Mouse (Mus musculus) MEL (cell line): ENCODE measurements around the gene Bco1. TPM values are rescaled to one million over a fixed set of nuclear protein-coding genes. Genes with fewer than 3 reads are reported as not detected.
A peak's percentile ranks its signal among the peaks of the same experiment; 100 is the strongest.

Source experiments
- DNase-seq: peaks from one replicate; pipeline ENCODE4 v3.0.0; 2011; ENCODE audit warnings: low read depth, low spot score
- H3K27ac ChIP-seq: 2 replicates; pipeline ENCODE4 v1.5.1; 2012; ENCODE audit warnings: low read depth, mild to moderate bottlenecking, control low read depth, low read length, moderate library complexity; ENCODE audit not compliant: control insufficient read depth
- H3K27me3 ChIP-seq, 2 experiments: fragments of 150-350 bp in 1 of 2; sonication (generic) in 1 of 2; 2 replicates each; pipeline ENCODE4 v1.6.1; 2012; ENCODE audit warnings: low read length in 2 of 2, mild to moderate bottlenecking in 2 of 2, improper control_type of control experiment in 1 of 2, moderate library complexity in 1 of 2; ENCODE audit not compliant: insufficient read depth in 2 of 2, control insufficient read depth in 1 of 2
- H3K36me3 ChIP-seq, 2 experiments: 2 replicates each; pipeline ENCODE4 v1.6.1; 2012 to 2014; ENCODE audit warnings: low read length in 2 of 2, improper control_type of control experiment in 1 of 2, inconsistent platforms in 1 of 2, mild to moderate bottlenecking in 1 of 2; ENCODE audit not compliant: insufficient read depth in 2 of 2, control insufficient read depth in 1 of 2
- H3K4me1 ChIP-seq, 2 experiments: fragments of 150-350 bp in 1 of 2; sonication (generic) in 1 of 2; 2 replicates each; pipeline ENCODE4 v1.6.1; 2012; ENCODE audit warnings: low read length in 2 of 2, improper control_type of control experiment in 1 of 2, mild to moderate bottlenecking in 1 of 2; ENCODE audit not compliant: insufficient read depth in 2 of 2, control insufficient read depth in 1 of 2
- H3K4me3 ChIP-seq, 2 experiments: fragments of 150-350 bp in 1 of 2; sonication (generic) in 1 of 2; 2 replicates each; pipeline ENCODE4 v1.5.1; 2012; ENCODE audit warnings: low read depth in 2 of 2, low read length in 2 of 2, mild to moderate bottlenecking in 2 of 2, moderate library complexity in 2 of 2, control low read depth in 1 of 2, improper control_type of control experiment in 1 of 2; ENCODE audit not compliant: control insufficient read depth in 1 of 2, insufficient read depth in 1 of 2
- H3K79me2 ChIP-seq: 2 replicates; pipeline ENCODE4 v1.6.1; 2012; ENCODE audit warnings: mild to moderate bottlenecking, low read length, moderate library complexity; ENCODE audit not compliant: control insufficient read depth, poor library complexity, insufficient read depth
- H3K9ac ChIP-seq: 2 replicates; pipeline ENCODE4 v1.6.1; 2012; ENCODE audit warnings: low read depth, mild to moderate bottlenecking, control low read depth, low read length, moderate library complexity; ENCODE audit not compliant: control insufficient read depth, poor library complexity, severe bottlenecking
- H3K9me3 ChIP-seq: fragments of 150-350 bp; sonication (generic); replicated peaks from 2 replicates; pipeline ENCODE4 v1.6.1; 2012; ENCODE audit warnings: mild to moderate bottlenecking, low read length, improper control_type of control experiment, moderate library complexity; ENCODE audit not compliant: insufficient read depth
- BHLHE40 ChIP-seq: IDR thresholded peaks from 2 replicates; pipeline ENCODE4 v1.6.1; 2012; ENCODE audit warnings: low read depth, mild to moderate bottlenecking, inconsistent platforms, low read length, improper control_type of control experiment, borderline replicate concordance
- CHD1 ChIP-seq: IDR thresholded peaks from 2 replicates; pipeline ENCODE4 v1.6.1; 2012; ENCODE audit warnings: low read depth, mild to moderate bottlenecking, inconsistent platforms, low read length, improper control_type of control experiment
- EP300 ChIP-seq, 2 experiments: IDR thresholded peaks; 2 replicates each; pipeline ENCODE4 v1.6.1; 2011; ENCODE audit warnings: improper control_type of control experiment in 2 of 2, low read length in 2 of 2, low read depth in 1 of 2, mild to moderate bottlenecking in 1 of 2
- ETS1 ChIP-seq: IDR thresholded peaks from 2 replicates; pipeline ENCODE4 v1.6.1; 2012; ENCODE audit warnings: low read depth, mild to moderate bottlenecking, inconsistent platforms, low read length, improper control_type of control experiment, moderate library complexity
- GATA1 ChIP-seq: IDR thresholded peaks from 2 replicates; pipeline ENCODE4 v1.6.1; 2011; ENCODE audit warnings: low read depth, low read length, improper control_type of control experiment
- HCFC1 ChIP-seq: IDR thresholded peaks from 2 replicates; pipeline ENCODE4 v1.6.1; 2012; ENCODE audit warnings: low read depth, mild to moderate bottlenecking, inconsistent platforms, low read length, improper control_type of control experiment, moderate library complexity
- JUND ChIP-seq: IDR thresholded peaks from 2 replicates; pipeline ENCODE4 v1.6.1; 2011; ENCODE audit warnings: low read depth, mild to moderate bottlenecking, improper control_type of control experiment, low read length
- KAT2A ChIP-seq: conservative IDR thresholded peaks from 2 replicates; pipeline ENCODE4 v1.6.1; 2012; ENCODE audit warnings: low read depth, low read length, improper control_type of control experiment, inconsistent platforms
- MAFK ChIP-seq: IDR thresholded peaks from 2 replicates; pipeline ENCODE4 v1.6.1; 2011; ENCODE audit warnings: low read depth, mild to moderate bottlenecking, low read length, improper control_type of control experiment, borderline replicate concordance
- MXI1 ChIP-seq: IDR thresholded peaks from 2 replicates; pipeline ENCODE4 v1.6.1; 2011; ENCODE audit warnings: mild to moderate bottlenecking, low read depth, low read length, improper control_type of control experiment
- MYB ChIP-seq: IDR thresholded peaks from 2 replicates; pipeline ENCODE4 v1.6.1; 2011; ENCODE audit warnings: mild to moderate bottlenecking, low read depth, low read length, improper control_type of control experiment
- MYC ChIP-seq: IDR thresholded peaks from 2 replicates; pipeline ENCODE4 v1.6.1; 2011; ENCODE audit warnings: low read depth, mild to moderate bottlenecking, low read length, improper control_type of control experiment, moderate library complexity
- NRF1 ChIP-seq: IDR thresholded peaks from 2 replicates; pipeline ENCODE4 v1.6.1; 2014; ENCODE audit warnings: low read depth, mild to moderate bottlenecking, inconsistent platforms, low read length, improper control_type of control experiment, moderate library complexity; ENCODE audit not compliant: poor library complexity, insufficient read depth, severe bottlenecking
- POLR2AphosphoS5 ChIP-seq: IDR thresholded peaks from 2 replicates; pipeline ENCODE4 v1.6.1; 2012; ENCODE audit warnings: low read depth, borderline replicate concordance, mild to moderate bottlenecking, inconsistent platforms, low read length, moderate library complexity, mixed read lengths
- TAL1 ChIP-seq: IDR thresholded peaks from 2 replicates; pipeline ENCODE4 v1.6.1; 2012; ENCODE audit warnings: mild to moderate bottlenecking, inconsistent platforms, low read length, moderate library complexity, mixed read lengths
- TCF12 ChIP-seq: IDR thresholded peaks from 2 replicates; pipeline ENCODE4 v1.6.1; 2014; ENCODE audit warnings: low read depth, mild to moderate bottlenecking, inconsistent platforms, low read length, improper control_type of control experiment, moderate library complexity
- UBTF ChIP-seq: IDR thresholded peaks from 2 replicates; pipeline ENCODE4 v1.6.1; 2012; ENCODE audit warnings: low read depth, mild to moderate bottlenecking, inconsistent platforms, low read length, improper control_type of control experiment, moderate library complexity, borderline replicate concordance; ENCODE audit not compliant: insufficient read depth
- USF1 ChIP-seq: IDR thresholded peaks from 2 replicates; pipeline ENCODE4 v1.6.1; 2014; ENCODE audit warnings: low read depth, mild to moderate bottlenecking, inconsistent platforms, low read length, improper control_type of control experiment, moderate library complexity
- ZC3H11A ChIP-seq: IDR thresholded peaks from 2 replicates; pipeline ENCODE4 v1.6.1; 2012; ENCODE audit warnings: low read depth, mild to moderate bottlenecking, inconsistent platforms, low read length, improper control_type of control experiment
- ZKSCAN1 ChIP-seq: IDR thresholded peaks from 2 replicates; pipeline ENCODE4 v1.6.1; 2012; ENCODE audit warnings: low read depth, mild to moderate bottlenecking, inconsistent platforms, low read length, improper control_type of control experiment, moderate library complexity
- ZMIZ1 ChIP-seq: IDR thresholded peaks from 2 replicates; pipeline ENCODE4 v1.6.1; 2012; ENCODE audit warnings: low read depth, mild to moderate bottlenecking, inconsistent platforms, low read length, improper control_type of control experiment, moderate library complexity
- ZNF384 ChIP-seq: IDR thresholded peaks from 2 replicates; pipeline ENCODE4 v1.6.1; 2012; ENCODE audit warnings: low read depth, mild to moderate bottlenecking, inconsistent platforms, low read length, improper control_type of control experiment
- polyA plus RNA-seq, 2 experiments: library from polyadenylated mRNA; stranded (reverse) in 1 of 2; unstranded in 1 of 2; fragments of >175 nt in 1 of 2; fragments of >200 nt in 1 of 2; gene quantifications; 2 replicates each; pipeline versions ENCODE4 v1.2.1 to v1.2.4; 2012; ENCODE audit warnings: low replicate concordance in 2 of 2, low read depth in 1 of 2; ENCODE audit not compliant: insufficient read length in 2 of 2, insufficient read depth in 1 of 2, missing spikeins in 1 of 2
- total RNA-seq: library from RNA; depleted of rRNA; stranded (reverse); fragments of 300-350 nt; gene quantifications from 2 replicates; pipeline ENCODE4 v1.2.3, GENCODE M21; 2012

Bco1 gene
- total and polyA plus RNA-seq, 3 experiments: 0.70 to 1.2 TPM; not detected in 1

- TF ChIP-seq UBTF (no peak), MXI1 (peak; percentile 85), CHD1 (no peak), GATA1 (peak; percentile 94), POLR2AphosphoS5 (no peak), TAL1 (peak; percentile 93), MAFK (peak; percentile 58; the same call in 1 of the 2 replicates), ZNF384 (no peak), ZKSCAN1 (no peak), JUND (peak; percentile 66; the same call in 1 of the 2 replicates), KAT2A (no peak), EP300 (IDR thresholded peaks at IDR 0.05; ENCODE audit: low read depth in 1 of 2, low read length in 2 of 2) (peak; percentile 98 to 99), USF1 (0 out of 2 replicates have a peak, but pooled peaks have one; percentile 40), BHLHE40 (peak; percentile 38; the same call in 1 of the 2 replicates), ZC3H11A (no peak), MYC (peak; percentile 74), MYB (peak; percentile 61; the same call in 1 of the 2 replicates), ZMIZ1 (no peak; the same call in 1 of the 2 replicates), HCFC1 (no peak), NRF1 (no peak)
Observed at GRCm38 (mm10) chr8:117074350-117075182, 21.1 kb upstream of the Bco1 start (continued).

DNA sequence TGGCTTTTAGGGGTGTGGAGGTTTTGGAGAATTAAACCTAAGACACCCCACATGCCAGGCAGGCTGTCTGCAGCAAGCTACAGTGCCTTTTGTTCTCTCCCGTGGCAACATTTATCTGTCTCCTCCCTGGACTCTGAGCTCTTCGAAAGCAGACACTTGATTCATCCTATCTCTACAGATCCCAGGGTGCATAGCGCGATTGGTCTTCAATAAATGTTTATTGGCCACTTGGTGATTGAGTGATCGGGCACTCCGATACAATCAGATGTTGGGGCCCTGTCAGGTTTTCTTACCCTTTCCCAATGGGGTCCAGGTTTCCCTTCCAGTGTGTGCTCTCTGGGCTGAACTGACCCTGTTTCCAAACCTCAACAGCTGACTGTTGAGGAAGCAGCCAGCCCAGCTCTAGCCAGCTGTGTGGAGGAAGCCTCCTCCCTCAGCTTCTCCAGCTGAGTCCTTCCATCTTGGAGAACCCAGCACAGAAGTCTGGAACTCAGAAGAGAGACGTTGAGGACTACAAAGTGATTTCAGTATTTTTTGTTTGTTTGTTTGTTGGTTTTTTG is 17.2 kb upstream of the Bco1 start:
- no peak overlapping the region for H3K4me3 ChIP-seq
- no peaks in the 10 kb centered on the region for H3K27me3 ChIP-seq
- peaks cover 0 to 60% of the 10 kb centered on the region in 2 experiments; a peak in 2 of 4 replicates for H3K36me3 ChIP-seq
- H3K79me2 ChIP-seq: no peaks in the 10 kb centered on the region; the same call in 1 of the 2 replicates
- H3K9me3 ChIP-seq: no peaks in the 10 kb centered on the region
- peaks cover 33 to 74% of the 10 kb centered on the region in 2 experiments for H3K4me1 ChIP-seq
- no peak for TF ChIP-seq TCF12
- TF ChIP-seq ETS1: peak; percentile 83
- no peak; a peak in 1 of 4 replicates for TF ChIP-seq EP300 (IDR thresholded peaks at IDR 0.05; ENCODE audit: low read depth in 1 of 2, low read length in 2 of 2)
- DNase-seq: no peak
- no peak overlapping the region for H3K9ac ChIP-seq
- peak overlapping the region; percentile 57 for H3K27ac ChIP-seq
